12 mouse cellular contexts compared by ENCODE assay signal in the genomic region with DNA sequence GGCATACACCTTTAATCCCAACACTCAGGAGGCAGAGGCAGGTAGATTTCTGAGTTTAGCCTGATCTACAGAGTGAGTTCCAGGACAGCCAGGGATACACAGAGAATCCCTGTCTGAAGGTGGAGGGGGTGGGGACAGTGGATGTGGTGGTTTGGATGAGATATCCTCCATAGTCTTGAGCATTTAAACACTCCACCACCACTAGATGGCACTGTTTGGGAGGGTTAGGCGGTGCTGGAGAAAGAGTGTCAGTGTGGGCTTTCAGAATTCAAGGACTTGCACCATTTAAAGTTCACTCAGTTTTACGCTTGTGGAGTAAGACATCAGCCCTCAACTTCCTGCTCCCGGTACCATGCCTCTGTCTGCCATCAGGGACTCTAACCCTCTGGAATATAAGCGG. TPM values are rescaled to one million over a fixed set of nuclear protein-coding genes. Genes with fewer than 3 reads are reported as not detected.
DNase-seq lines count a peak whose midpoint lies in the region; ATAC-seq and TF ChIP-seq lines count a peak whose summit lies in the region.
"Had no signal": no experiment of that assay in that cellular context is flagged by ENCODE, and none has a peak within 500 bp of the region (broad histone marks: within the 10 kb centered on the region; RNA-seq: fewer than 3 reads in every experiment).

No protein-coding gene starts in this region.

- no peak for TF ChIP-seq EP300 in lung, postnatal 0 days (IDR thresholded peaks at IDR 0.05)
- TF ChIP-seq EP300 in stomach, postnatal 0 days (optimal IDR thresholded peaks at IDR 0.05), result no peak

- DNase-seq in hindbrain, postnatal 0 days (ENCODE audit: low spot score), result no peak
- no peak for DNase-seq in lung, postnatal 0 days (ENCODE audit: low spot score)
- no peak for DNase-seq in lung, adult 2 months
- peak; percentile 42 for DNase-seq in NIH3T3 (ENCODE audit: low read depth)
- no peak for DNase-seq in stomach, postnatal 0 days (ENCODE audit: low spot score)
- DNase-seq in cerebellum, postnatal 25 days, result no peak
- no peak for DNase-seq in layer of hippocampus, postnatal 36 days
- DNase-seq: cerebellum, adult 11-12 months; heart, postnatal 4 days; kidney, postnatal 4 days; liver, embryonic 13.5 days had no signal

- H3K27ac ChIP-seq in hindbrain, postnatal 0 days, result no peak overlapping the region
- no peak overlapping the region for H3K27ac ChIP-seq in hindbrain, embryonic 16.5 days (ENCODE audit: low read depth, low read length)
- H3K27ac ChIP-seq in lung, postnatal 0 days (ENCODE audit: low read length), result no peak overlapping the region
- no peak overlapping the region for H3K27ac ChIP-seq in stomach, postnatal 0 days (replicated peaks)

- H3K4me2 ChIP-seq in hindbrain, postnatal 0 days (ENCODE audit: low read depth, low read length), result no peak overlapping the region
- no peak overlapping the region for H3K4me2 ChIP-seq in hindbrain, embryonic 16.5 days (ENCODE audit: low read length)
- no peak overlapping the region for H3K4me2 ChIP-seq in lung, postnatal 0 days (replicated peaks; ENCODE audit: low read depth, low read length)
- H3K4me2 ChIP-seq in stomach, postnatal 0 days (replicated peaks; ENCODE audit: low read depth), result no peak overlapping the region
- H3K4me2 ChIP-seq: liver, embryonic 13.5 days had no signal

- no peak for ATAC-seq in hindbrain, postnatal 0 days
- no peak for ATAC-seq in hindbrain, embryonic 16.5 days
- ATAC-seq in lung, postnatal 0 days, result no peak
- ATAC-seq in stomach, postnatal 0 days (ENCODE audit: low FRiP score, low TSS enrichment), result no peak

- no peaks in the 10 kb centered on the region for H3K36me3 ChIP-seq in hindbrain, postnatal 0 days (ENCODE audit: insufficient read depth, low read length)
- no peaks in the 10 kb centered on the region for H3K36me3 ChIP-seq in hindbrain, embryonic 16.5 days (ENCODE audit: control insufficient read depth, insufficient read depth, low read length)
- H3K36me3 ChIP-seq in lung, postnatal 0 days (ENCODE audit: insufficient read depth, low read length), result no peaks in the 10 kb centered on the region
- H3K36me3 ChIP-seq in stomach, postnatal 0 days (ENCODE audit: control insufficient read depth, insufficient read depth, low read length), result no peaks in the 10 kb centered on the region
- H3K36me3 ChIP-seq: liver, embryonic 13.5 days had no signal

- no peaks in the 10 kb centered on the region for H3K27me3 ChIP-seq in hindbrain, postnatal 0 days (ENCODE audit: insufficient read depth, low read length)
- no peaks in the 10 kb centered on the region for H3K27me3 ChIP-seq in hindbrain, embryonic 16.5 days (replicated peaks; ENCODE audit: control insufficient read depth, insufficient read depth, low read length)
- H3K27me3 ChIP-seq in lung, postnatal 0 days (replicated peaks; ENCODE audit: insufficient read depth, low read length), result no peaks in the 10 kb centered on the region
- H3K27me3 ChIP-seq in stomach, postnatal 0 days (ENCODE audit: control insufficient read depth, insufficient read depth, low read length), result no peaks in the 10 kb centered on the region
- H3K27me3 ChIP-seq: liver, embryonic 13.5 days had no signal

- no peak for TF ChIP-seq POLR2A in lung, adult 2 months (IDR thresholded peaks at IDR 0.05; ENCODE audit: borderline replicate concordance, extremely low read depth, low read depth, low read length)

- H3K9ac ChIP-seq in hindbrain, postnatal 0 days (replicated peaks; ENCODE audit: low read length), result no peak overlapping the region
- H3K9ac ChIP-seq in hindbrain, embryonic 16.5 days (ENCODE audit: low read depth, low read length), result no peak overlapping the region
- H3K9ac ChIP-seq in lung, postnatal 0 days (replicated peaks; ENCODE audit: low read depth), result no peak overlapping the region
- no peak overlapping the region for H3K9ac ChIP-seq in stomach, postnatal 0 days (ENCODE audit: low read length)
- H3K9ac ChIP-seq: liver, embryonic 13.5 days had no signal

- no peaks in the 10 kb centered on the region for H3K9me3 ChIP-seq in hindbrain, postnatal 0 days (ENCODE audit: low read length)
- no peaks in the 10 kb centered on the region for H3K9me3 ChIP-seq in hindbrain, embryonic 16.5 days (ENCODE audit: control insufficient read depth, low read length)
- no peaks in the 10 kb centered on the region for H3K9me3 ChIP-seq in lung, postnatal 0 days (ENCODE audit: low read length)
- no peaks in the 10 kb centered on the region for H3K9me3 ChIP-seq in stomach, postnatal 0 days (ENCODE audit: control insufficient read depth, low read length)

- no peak overlapping the region for H3K4me3 ChIP-seq in hindbrain, postnatal 0 days (ENCODE audit: low read length)
- H3K4me3 ChIP-seq in hindbrain, embryonic 16.5 days (ENCODE audit: low read length), result no peak overlapping the region
- no peak overlapping the region for H3K4me3 ChIP-seq in lung, postnatal 0 days (ENCODE audit: low read depth, low read length)
- no peak overlapping the region for H3K4me3 ChIP-seq in lung, adult 2 months (replicated peaks; ENCODE audit: extremely low read depth, low read depth, low read length)
- H3K4me3 ChIP-seq in stomach, postnatal 0 days (ENCODE audit: low read depth, low read length), result no peak overlapping the region
- H3K4me3 ChIP-seq: liver, embryonic 13.5 days had no signal

- H3K4me1 ChIP-seq in hindbrain, postnatal 0 days (ENCODE audit: insufficient read depth, low read length), result no peaks in the 10 kb centered on the region
- peaks cover 8% of the 10 kb centered on the region for H3K4me1 ChIP-seq in hindbrain, embryonic 16.5 days (ENCODE audit: control insufficient read depth, insufficient read depth, low read depth, low read length)
- H3K4me1 ChIP-seq in lung, postnatal 0 days (ENCODE audit: insufficient read depth, low read depth, low read length), result no peaks in the 10 kb centered on the region
- no peaks in the 10 kb centered on the region for H3K4me1 ChIP-seq in lung, adult 2 months (ENCODE audit: control insufficient read depth, insufficient read depth, low read length)
- H3K4me1 ChIP-seq in stomach, postnatal 0 days (replicated peaks; ENCODE audit: control insufficient read depth, insufficient read depth), result no peaks in the 10 kb centered on the region

- WGBS in hindbrain, postnatal 0 days, result 93% methylated on average over 4 of the region's 4 CpGs
- 92% methylated on average over 4 of the region's 4 CpGs for WGBS in hindbrain, embryonic 16.5 days
- 90% methylated on average over 4 of the region's 4 CpGs for WGBS in lung, postnatal 0 days
- WGBS in lung, adult 2 months, result 89% methylated on average over 4 of the region's 4 CpGs
- 86% methylated on average over 4 of the region's 4 CpGs for WGBS in stomach, postnatal 0 days

- TF ChIP-seq CTCF in hindbrain, postnatal 0 days (IDR thresholded peaks at IDR 0.05; ENCODE audit: low read depth), result peak; percentile 31; the same call in 1 of the 2 replicates
- TF ChIP-seq CTCF in lung, postnatal 0 days (IDR thresholded peaks at IDR 0.05), result peak; percentile 50
- no peak for TF ChIP-seq CTCF in lung, adult 2 months (IDR thresholded peaks at IDR 0.05; ENCODE audit: insufficient read depth, low read length)
- TF ChIP-seq CTCF in stomach, postnatal 0 days (IDR thresholded peaks at IDR 0.05; ENCODE audit: low read depth), result peak; percentile 52

RNA-seq across cellular contexts. Expression of a gene that starts 4.0 kb away (rescaled TPM):
- 5.4 and 5.5 TPM in 2 replicates for total RNA-seq in hindbrain, postnatal 0 days (2014; rRNA removed)
- polyA plus RNA-seq in hindbrain, postnatal 0 days (2015; fragmentation: Nextera tagmentation; extraction: Ambion mirVana), result 3.9 and 4.4 TPM in 2 replicates
- 3.8 and 5.9 TPM in 2 replicates for polyA plus RNA-seq in hindbrain, embryonic 16.5 days (2015; fragmentation: Nextera tagmentation; extraction: Ambion mirVana)
- polyA plus RNA-seq in lung, postnatal 0 days (2015; fragmentation: Nextera tagmentation; extraction: Ambion mirVana), result 2.1 and 2.8 TPM in 2 replicates
- 1.3 and 2.2 TPM in 2 replicates for polyA plus RNA-seq in lung, adult 2 months (2012; rRNA removed)
- 2.7 and 3.5 TPM in 2 replicates for polyA plus RNA-seq in stomach, postnatal 0 days (2015; fragmentation: Nextera tagmentation; extraction: Ambion mirVana)
- total RNA-seq in layer of hippocampus, postnatal 36 days (2021), result 1 to 10 TPM; 2.9 to 3.0 TPM

RNA-seq across cellular contexts. Expression of a gene that starts 23.9 kb away (rescaled TPM):
- total RNA-seq in hindbrain, postnatal 0 days (2014; rRNA removed), result 26.6 and 33.8 TPM in 2 replicates
- polyA plus RNA-seq in hindbrain, postnatal 0 days (2015; fragmentation: Nextera tagmentation; extraction: Ambion mirVana), result 24.4 and 27.0 TPM in 2 replicates
- polyA plus RNA-seq in hindbrain, embryonic 16.5 days (2015; fragmentation: Nextera tagmentation; extraction: Ambion mirVana), result 18.2 and 19.6 TPM in 2 replicates
- polyA plus RNA-seq in lung, postnatal 0 days (2015; fragmentation: Nextera tagmentation; extraction: Ambion mirVana), result 12.8 and 14.1 TPM in 2 replicates
- polyA plus RNA-seq in lung, adult 2 months (2012; rRNA removed), result 3.6 and 4.7 TPM in 2 replicates
- polyA plus RNA-seq in stomach, postnatal 0 days (2015; fragmentation: Nextera tagmentation; extraction: Ambion mirVana), result 9.3 and 9.8 TPM in 2 replicates
- 10 to 100 TPM; 17.5 to 20.5 TPM for total RNA-seq in layer of hippocampus, postnatal 36 days (2021)

RNA-seq across cellular contexts. Expression of a gene that starts 42.1 kb away (rescaled TPM):
- 9.0 and 13.2 TPM in 2 replicates for total RNA-seq in hindbrain, postnatal 0 days (2014; rRNA removed)
- 5.8 and 7.3 TPM in 2 replicates for polyA plus RNA-seq in hindbrain, postnatal 0 days (2015; fragmentation: Nextera tagmentation; extraction: Ambion mirVana)
- 4.3 and 4.6 TPM in 2 replicates for polyA plus RNA-seq in hindbrain, embryonic 16.5 days (2015; fragmentation: Nextera tagmentation; extraction: Ambion mirVana)
- 4.6 and 5.9 TPM in 2 replicates for polyA plus RNA-seq in lung, postnatal 0 days (2015; fragmentation: Nextera tagmentation; extraction: Ambion mirVana)
- polyA plus RNA-seq in lung, adult 2 months (2012; rRNA removed), result 3.3 and 4.3 TPM in 2 replicates
- polyA plus RNA-seq in stomach, postnatal 0 days (2015; fragmentation: Nextera tagmentation; extraction: Ambion mirVana), result 3.5 and 4.3 TPM in 2 replicates
- total RNA-seq in layer of hippocampus, postnatal 36 days (2021), result 10 to 100 TPM; 14.0 to 16.4 TPM
